Mouse (Mus musculus) limb, embryonic 11.5 days (tissue): ENCODE measurements at regions not wholly inside any gene's neighbourhood (a gene's known extent, or its start where the extent isn't known, plus 50 kb on each side); places are given as distances from the start of the nearest gene placed in this dataset.

Experiments
- ATAC-seq: fragments of 200-750 bp; cut with Nextera tagmentation; 2 replicates; pipeline ENCODE4 v1.8.0; 2017; ENCODE audit warnings: low read depth; ENCODE audit not compliant: insufficient number of reproducible peaks, low FRiP score, low TSS enrichment
- DNase-seq: peaks from one replicate; pipeline ENCODE4 v3.0.0-alpha.2; 2015; ENCODE audit warnings: low spot score
- H3K27ac ChIP-seq: fragments of 300-500 bp; sonication (generic); replicated peaks from 2 replicates; pipeline ENCODE4 v1.5.1; 2014; ENCODE audit warnings: low read depth, mild to moderate bottlenecking, low read length
- H3K27me3 ChIP-seq: fragments of 300-500 bp; sonication (generic); 2 replicates; pipeline ENCODE4 v1.6.1; 2014; ENCODE audit warnings: mild to moderate bottlenecking, low read length, mixed read lengths; ENCODE audit not compliant: control insufficient read depth, insufficient read depth
- H3K36me3 ChIP-seq: fragments of 300-500 bp; sonication (generic); 2 replicates; pipeline ENCODE4 v1.6.1; 2014; ENCODE audit warnings: mild to moderate bottlenecking, low read length, moderate library complexity, mixed read lengths; ENCODE audit not compliant: control insufficient read depth, insufficient read depth
- H3K4me1 ChIP-seq: fragments of 300-500 bp; sonication (generic); 2 replicates; pipeline ENCODE4 v1.6.1; 2014; ENCODE audit warnings: low read length, mixed read lengths; ENCODE audit not compliant: control insufficient read depth, insufficient read depth
- H3K4me2 ChIP-seq: fragments of 300-500 bp; sonication (generic); 2 replicates; pipeline ENCODE4 v1.6.1; 2014; ENCODE audit warnings: low read depth, mild to moderate bottlenecking, moderate library complexity; ENCODE audit not compliant: severe bottlenecking
- H3K4me3 ChIP-seq: fragments of 300-500 bp; sonication (generic); 2 replicates; pipeline ENCODE4 v1.5.1; 2014; ENCODE audit warnings: low read depth, low read length
- H3K9ac ChIP-seq: fragments of 300-500 bp; sonication (generic); 2 replicates; pipeline ENCODE4 v1.6.1; 2014; ENCODE audit warnings: mild to moderate bottlenecking, low read length
- H3K9me3 ChIP-seq: fragments of 300-500 bp; sonication (generic); 2 replicates; pipeline ENCODE4 v1.6.1; 2016; ENCODE audit warnings: low read length; ENCODE audit not compliant: control insufficient read depth
- WGBS: fragments of 180-500 bp; shearing (Covaris S2); extraction: QIAGEN DNeasy Blood & Tissue Kit; methylation state at CpG from one replicate; pipeline ENCODE4 v1.1.7; 2014; 5-methylcytosine and 5-hydroxymethylcytosine counted together

- no peak overlapping the region for H3K9ac ChIP-seq
- H3K4me3 ChIP-seq: no peak overlapping the region
- H3K4me1 ChIP-seq: no peaks in the 10 kb centered on the region
- WGBS: 86% methylated on average over 4 of the region's 4 CpGs
- no peak for ATAC-seq
- H3K4me2 ChIP-seq: no peak overlapping the region
- H3K27me3 ChIP-seq: no peaks in the 10 kb centered on the region
- no peak for DNase-seq
- no peak overlapping the region for H3K27ac ChIP-seq
- H3K36me3 ChIP-seq: no peaks in the 10 kb centered on the region
- no peaks in the 10 kb centered on the region for H3K9me3 ChIP-seq
These were observed 106.3 kb downstream of the Rab11fip2 start for GRCm38 (mm10) chr19:59837138-59837537.

- Histone ChIP-seq H3K27ac (no peak overlapping the region), H3K9ac (no peak overlapping the region), H3K4me2 (no peak overlapping the region), H3K9me3 (no peaks in the 10 kb centered on the region), H3K36me3 (no peaks in the 10 kb centered on the region), H3K4me1 (no peaks in the 10 kb centered on the region), H3K27me3 (no peaks in the 10 kb centered on the region), H3K4me3 (no peak overlapping the region)
- ATAC-seq: no peak
- 50% methylated on average over 6 of the region's 6 CpGs for WGBS
- DNase-seq: no peak
These were observed 105.8 kb downstream of the Rab11fip2 start for GRCm38 (mm10) chr19:59837628-59838027.

GRCm38 (mm10) chr19:59844270-59844669 lies 99.2 kb downstream of the Rab11fip2 start:
- WGBS: 87% methylated on average over 3 of the region's 3 CpGs
- ATAC-seq (no peak), DNase-seq (no peak)
- no peak overlapping the region for H3K4me3 ChIP-seq
- H3K36me3 ChIP-seq: no peaks in the 10 kb centered on the region
- no peak overlapping the region for H3K4me2 ChIP-seq
- no peak overlapping the region for H3K27ac ChIP-seq
- no peaks in the 10 kb centered on the region for H3K4me1 ChIP-seq
- no peaks in the 10 kb centered on the region for H3K27me3 ChIP-seq
- H3K9me3 ChIP-seq: no peaks in the 10 kb centered on the region
- no peak overlapping the region for H3K9ac ChIP-seq

GRCm38 (mm10) chr19:59846807-59847206 lies 96.6 kb downstream of the Rab11fip2 start:
- Histone ChIP-seq H3K4me3 (no peak overlapping the region), H3K4me2 (no peak overlapping the region), H3K27me3 (no peaks in the 10 kb centered on the region), H3K9me3 (no peaks in the 10 kb centered on the region), H3K27ac (no peak overlapping the region), H3K9ac (no peak overlapping the region), H3K36me3 (no peaks in the 10 kb centered on the region), H3K4me1 (0 out of 2 replicates have a peak, but pooled peaks cover 4% of the 10 kb centered on the region)
- no peak for DNase-seq
- 86% methylated on average over 1 of the region's 1 CpGs for WGBS
- ATAC-seq: no peak

- no peak for ATAC-seq
- WGBS: 70% methylated on average over 5 of the region's 5 CpGs
These were observed 92.8 kb downstream of the Rab11fip2 start for GRCm38 (mm10) chr19:59850696-59851095.

GRCm38 (mm10) chr19:59852011-59852738 lies 91.3 kb downstream of the Rab11fip2 start:
- no peak for DNase-seq
- H3K27me3 ChIP-seq: no peaks in the 10 kb centered on the region
- WGBS: 17% methylated on average over 1 of the region's 1 CpGs
- H3K36me3 ChIP-seq: no peaks in the 10 kb centered on the region
- H3K27ac ChIP-seq: no peak overlapping the region
- no peak overlapping the region for H3K4me2 ChIP-seq
- H3K9ac ChIP-seq: no peak overlapping the region
- ATAC-seq: no peak
- no peaks in the 10 kb centered on the region for H3K9me3 ChIP-seq
- 0 out of 2 replicates have a peak, but pooled peaks cover 4% of the 10 kb centered on the region for H3K4me1 ChIP-seq
- no peak overlapping the region for H3K4me3 ChIP-seq

More at GRCm38 (mm10) chr19:59850696-59851095, 92.8 kb downstream of the Rab11fip2 start:
- H3K27me3 ChIP-seq: no peaks in the 10 kb centered on the region
- H3K4me3 ChIP-seq: no peak overlapping the region
- DNase-seq: no peak
- H3K27ac ChIP-seq: no peak overlapping the region
- no peak overlapping the region for H3K4me2 ChIP-seq
- H3K9me3 ChIP-seq: no peaks in the 10 kb centered on the region
- H3K4me1 ChIP-seq: 0 out of 2 replicates have a peak, but pooled peaks cover 4% of the 10 kb centered on the region
- H3K9ac ChIP-seq: no peak overlapping the region
- H3K36me3 ChIP-seq: no peaks in the 10 kb centered on the region
